Mouse (Mus musculus): ENCODE measurements at regions not wholly inside any gene's neighbourhood (a gene's known extent, or its start where the extent isn't known, plus 50 kb on each side); places are given as distances from the start of the nearest gene placed in this dataset.
"Not testable (repeated sequence)": the region's sequence is repeated elsewhere in the genome, so short reads cannot be mapped to it uniquely, and the experiment has no call there.

DNA sequence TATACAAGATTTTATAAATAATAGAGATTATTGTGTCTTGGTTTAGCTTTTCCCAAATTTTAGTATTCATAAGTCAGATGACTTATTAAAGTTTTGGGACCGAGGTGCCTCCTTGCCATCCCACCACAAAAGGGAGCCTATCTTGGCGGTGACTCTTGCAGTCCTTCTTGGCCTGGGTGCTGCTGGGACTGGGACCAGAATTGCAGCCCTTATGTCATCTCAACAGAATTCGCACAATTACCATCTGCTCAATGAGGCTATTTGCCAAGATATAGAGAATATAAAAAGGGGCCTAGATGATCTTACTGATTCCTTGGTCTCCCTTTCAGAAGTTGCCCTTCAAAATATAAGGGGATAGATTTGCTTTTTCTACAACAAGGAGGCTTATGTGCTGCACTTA lies 53.0 kb upstream of the Alkbh8 start:
- not testable (repeated sequence) for TF ChIP-seq CTCF (IDR thresholded peaks at IDR 0.05; ENCODE audit: borderline replicate concordance, insufficient read depth, low read depth, low read length); POLR2A (IDR thresholded peaks at IDR 0.05; ENCODE audit: borderline replicate concordance, insufficient read depth, low read length)
